Mouse (Mus musculus) MEL (cell line): Measurements from ENCODE around the gene Krt79. TPM values are rescaled to one million over a fixed set of nuclear protein-coding genes. Genes with fewer than 3 reads are reported as not detected.

Experiments
- DNase-seq: peaks from one replicate; pipeline ENCODE4 v3.0.0; 2011; ENCODE audit warnings: low read depth, low spot score
- H3K27ac ChIP-seq: 2 replicates; pipeline ENCODE4 v1.5.1; 2012; ENCODE audit warnings: low read depth, mild to moderate bottlenecking, control low read depth, low read length, moderate library complexity; ENCODE audit not compliant: control insufficient read depth
- H3K27me3 ChIP-seq, 2 experiments: fragments of 150-350 bp in 1 of 2; sonication (generic) in 1 of 2; 2 replicates each; pipeline ENCODE4 v1.6.1; 2012; ENCODE audit warnings: low read length in 2 of 2, mild to moderate bottlenecking in 2 of 2, improper control_type of control experiment in 1 of 2, moderate library complexity in 1 of 2; ENCODE audit not compliant: insufficient read depth in 2 of 2, control insufficient read depth in 1 of 2
- H3K36me3 ChIP-seq, 2 experiments: 2 replicates each; pipeline ENCODE4 v1.6.1; 2012 to 2014; ENCODE audit warnings: low read length in 2 of 2, improper control_type of control experiment in 1 of 2, inconsistent platforms in 1 of 2, mild to moderate bottlenecking in 1 of 2; ENCODE audit not compliant: insufficient read depth in 2 of 2, control insufficient read depth in 1 of 2
- H3K4me1 ChIP-seq, 2 experiments: fragments of 150-350 bp in 1 of 2; sonication (generic) in 1 of 2; 2 replicates each; pipeline ENCODE4 v1.6.1; 2012; ENCODE audit warnings: low read length in 2 of 2, improper control_type of control experiment in 1 of 2, mild to moderate bottlenecking in 1 of 2; ENCODE audit not compliant: insufficient read depth in 2 of 2, control insufficient read depth in 1 of 2
- H3K4me3 ChIP-seq, 2 experiments: fragments of 150-350 bp in 1 of 2; sonication (generic) in 1 of 2; 2 replicates each; pipeline ENCODE4 v1.5.1; 2012; ENCODE audit warnings: low read depth in 2 of 2, low read length in 2 of 2, mild to moderate bottlenecking in 2 of 2, moderate library complexity in 2 of 2, control low read depth in 1 of 2, improper control_type of control experiment in 1 of 2; ENCODE audit not compliant: control insufficient read depth in 1 of 2, insufficient read depth in 1 of 2
- H3K79me2 ChIP-seq: 2 replicates; pipeline ENCODE4 v1.6.1; 2012; ENCODE audit warnings: mild to moderate bottlenecking, low read length, moderate library complexity; ENCODE audit not compliant: control insufficient read depth, poor library complexity, insufficient read depth
- H3K9ac ChIP-seq: 2 replicates; pipeline ENCODE4 v1.6.1; 2012; ENCODE audit warnings: low read depth, mild to moderate bottlenecking, control low read depth, low read length, moderate library complexity; ENCODE audit not compliant: control insufficient read depth, poor library complexity, severe bottlenecking
- H3K9me3 ChIP-seq: fragments of 150-350 bp; sonication (generic); replicated peaks from 2 replicates; pipeline ENCODE4 v1.6.1; 2012; ENCODE audit warnings: mild to moderate bottlenecking, low read length, improper control_type of control experiment, moderate library complexity; ENCODE audit not compliant: insufficient read depth
- BHLHE40 ChIP-seq: IDR thresholded peaks from 2 replicates; pipeline ENCODE4 v1.6.1; 2012; ENCODE audit warnings: low read depth, mild to moderate bottlenecking, inconsistent platforms, low read length, improper control_type of control experiment, borderline replicate concordance
- CHD1 ChIP-seq: IDR thresholded peaks from 2 replicates; pipeline ENCODE4 v1.6.1; 2012; ENCODE audit warnings: low read depth, mild to moderate bottlenecking, inconsistent platforms, low read length, improper control_type of control experiment
- CHD2 ChIP-seq: IDR thresholded peaks from 2 replicates; pipeline ENCODE4 v1.6.1; 2011; ENCODE audit warnings: low read length, improper control_type of control experiment
- CTCF ChIP-seq, 3 experiments: IDR thresholded peaks in 2 of 3; conservative IDR thresholded peaks in 1 of 3; 2 replicates each; pipeline ENCODE4 v1.5.1; 2011 to 2012; ENCODE audit warnings: low read length in 3 of 3, low read depth in 2 of 3, mild to moderate bottlenecking in 2 of 3, improper control_type of control experiment in 1 of 3, inconsistent platforms in 1 of 3, mixed read lengths in 1 of 3, moderate library complexity in 1 of 3; ENCODE audit not compliant: control insufficient read depth in 1 of 3, insufficient read depth in 1 of 3, poor library complexity in 1 of 3, severe bottlenecking in 1 of 3
- E2F4 ChIP-seq: IDR thresholded peaks from 2 replicates; pipeline ENCODE4 v1.6.1; 2011; ENCODE audit warnings: low read depth, low read length, improper control_type of control experiment, borderline replicate concordance
- EP300 ChIP-seq, 2 experiments: IDR thresholded peaks; 2 replicates each; pipeline ENCODE4 v1.6.1; 2011; ENCODE audit warnings: improper control_type of control experiment in 2 of 2, low read length in 2 of 2, low read depth in 1 of 2, mild to moderate bottlenecking in 1 of 2
- ETS1 ChIP-seq: IDR thresholded peaks from 2 replicates; pipeline ENCODE4 v1.6.1; 2012; ENCODE audit warnings: low read depth, mild to moderate bottlenecking, inconsistent platforms, low read length, improper control_type of control experiment, moderate library complexity
- GABPA ChIP-seq: IDR thresholded peaks from 2 replicates; pipeline ENCODE4 v1.6.1; 2012; ENCODE audit warnings: low read depth, mild to moderate bottlenecking, inconsistent platforms, low read length, improper control_type of control experiment, moderate library complexity
- GATA1 ChIP-seq: IDR thresholded peaks from 2 replicates; pipeline ENCODE4 v1.6.1; 2011; ENCODE audit warnings: low read depth, low read length, improper control_type of control experiment
- HCFC1 ChIP-seq: IDR thresholded peaks from 2 replicates; pipeline ENCODE4 v1.6.1; 2012; ENCODE audit warnings: low read depth, mild to moderate bottlenecking, inconsistent platforms, low read length, improper control_type of control experiment, moderate library complexity
- JUND ChIP-seq: IDR thresholded peaks from 2 replicates; pipeline ENCODE4 v1.6.1; 2011; ENCODE audit warnings: low read depth, mild to moderate bottlenecking, improper control_type of control experiment, low read length
- KAT2A ChIP-seq: conservative IDR thresholded peaks from 2 replicates; pipeline ENCODE4 v1.6.1; 2012; ENCODE audit warnings: low read depth, low read length, improper control_type of control experiment, inconsistent platforms
- MAFK ChIP-seq: IDR thresholded peaks from 2 replicates; pipeline ENCODE4 v1.6.1; 2011; ENCODE audit warnings: low read depth, mild to moderate bottlenecking, low read length, improper control_type of control experiment, borderline replicate concordance
- MAX ChIP-seq: IDR thresholded peaks from 2 replicates; pipeline ENCODE4 v1.6.1; 2011; ENCODE audit warnings: low read length, improper control_type of control experiment
- MAZ ChIP-seq: IDR thresholded peaks from 2 replicates; pipeline ENCODE4 v1.6.1; 2012; ENCODE audit warnings: low read depth, mild to moderate bottlenecking, inconsistent platforms, low read length, improper control_type of control experiment
- MEF2A ChIP-seq: IDR thresholded peaks from 2 replicates; pipeline ENCODE4 v1.6.1; 2014; ENCODE audit warnings: low read depth, mild to moderate bottlenecking, inconsistent platforms, low read length, improper control_type of control experiment; ENCODE audit not compliant: poor library complexity, insufficient replicate concordance, severe bottlenecking; ENCODE audit errors: extremely low read depth
- MXI1 ChIP-seq: IDR thresholded peaks from 2 replicates; pipeline ENCODE4 v1.6.1; 2011; ENCODE audit warnings: mild to moderate bottlenecking, low read depth, low read length, improper control_type of control experiment
- MYB ChIP-seq: IDR thresholded peaks from 2 replicates; pipeline ENCODE4 v1.6.1; 2011; ENCODE audit warnings: mild to moderate bottlenecking, low read depth, low read length, improper control_type of control experiment
- MYC ChIP-seq: IDR thresholded peaks from 2 replicates; pipeline ENCODE4 v1.6.1; 2011; ENCODE audit warnings: low read depth, mild to moderate bottlenecking, low read length, improper control_type of control experiment, moderate library complexity
- NELFE ChIP-seq: IDR thresholded peaks from 2 replicates; pipeline ENCODE4 v1.6.1; 2011; ENCODE audit warnings: low read depth, low read length, improper control_type of control experiment
- NRF1 ChIP-seq: IDR thresholded peaks from 2 replicates; pipeline ENCODE4 v1.6.1; 2014; ENCODE audit warnings: low read depth, mild to moderate bottlenecking, inconsistent platforms, low read length, improper control_type of control experiment, moderate library complexity; ENCODE audit not compliant: poor library complexity, insufficient read depth, severe bottlenecking
- POLR2A ChIP-seq, 2 experiments: IDR thresholded peaks; 2 replicates each; pipeline ENCODE4 v1.6.1; 2011 to 2012; ENCODE audit warnings: low read length in 2 of 2, mild to moderate bottlenecking in 2 of 2, control low read depth in 1 of 2, improper control_type of control experiment in 1 of 2, low read depth in 1 of 2, moderate library complexity in 1 of 2; ENCODE audit not compliant: control insufficient read depth in 1 of 2, insufficient read depth in 1 of 2, poor library complexity in 1 of 2
- POLR2AphosphoS2 ChIP-seq: IDR thresholded peaks from 2 replicates; pipeline ENCODE4 v1.6.1; 2011; ENCODE audit warnings: low read length, improper control_type of control experiment
- POLR2AphosphoS5 ChIP-seq: IDR thresholded peaks from 2 replicates; pipeline ENCODE4 v1.6.1; 2012; ENCODE audit warnings: low read depth, borderline replicate concordance, mild to moderate bottlenecking, inconsistent platforms, low read length, moderate library complexity, mixed read lengths
- RCOR1 ChIP-seq: IDR thresholded peaks from 2 replicates; pipeline ENCODE4 v1.6.1; 2012; ENCODE audit warnings: low read depth, mild to moderate bottlenecking, inconsistent platforms, low read length, improper control_type of control experiment
- SIN3A ChIP-seq: IDR thresholded peaks from 2 replicates; pipeline ENCODE4 v1.6.1; 2012; ENCODE audit warnings: low read length, improper control_type of control experiment, inconsistent platforms
- SMC3 ChIP-seq: IDR thresholded peaks from 2 replicates; pipeline ENCODE4 v1.6.1; 2011; ENCODE audit warnings: low read depth, low read length, improper control_type of control experiment
- TAL1 ChIP-seq: IDR thresholded peaks from 2 replicates; pipeline ENCODE4 v1.6.1; 2012; ENCODE audit warnings: mild to moderate bottlenecking, inconsistent platforms, low read length, moderate library complexity, mixed read lengths
- TCF12 ChIP-seq: IDR thresholded peaks from 2 replicates; pipeline ENCODE4 v1.6.1; 2014; ENCODE audit warnings: low read depth, mild to moderate bottlenecking, inconsistent platforms, low read length, improper control_type of control experiment, moderate library complexity
- UBTF ChIP-seq: IDR thresholded peaks from 2 replicates; pipeline ENCODE4 v1.6.1; 2012; ENCODE audit warnings: low read depth, mild to moderate bottlenecking, inconsistent platforms, low read length, improper control_type of control experiment, moderate library complexity, borderline replicate concordance; ENCODE audit not compliant: insufficient read depth
- USF1 ChIP-seq: IDR thresholded peaks from 2 replicates; pipeline ENCODE4 v1.6.1; 2014; ENCODE audit warnings: low read depth, mild to moderate bottlenecking, inconsistent platforms, low read length, improper control_type of control experiment, moderate library complexity
- USF2 ChIP-seq, 2 experiments: IDR thresholded peaks; 2 replicates each; pipeline ENCODE4 v1.6.1; 2011 to 2012; ENCODE audit warnings: improper control_type of control experiment in 2 of 2, low read length in 2 of 2, borderline replicate concordance in 1 of 2, inconsistent platforms in 1 of 2, low read depth in 1 of 2, mild to moderate bottlenecking in 1 of 2; ENCODE audit not compliant: insufficient read depth in 1 of 2
- ZKSCAN1 ChIP-seq: IDR thresholded peaks from 2 replicates; pipeline ENCODE4 v1.6.1; 2012; ENCODE audit warnings: low read depth, mild to moderate bottlenecking, inconsistent platforms, low read length, improper control_type of control experiment, moderate library complexity
- ZMIZ1 ChIP-seq: IDR thresholded peaks from 2 replicates; pipeline ENCODE4 v1.6.1; 2012; ENCODE audit warnings: low read depth, mild to moderate bottlenecking, inconsistent platforms, low read length, improper control_type of control experiment, moderate library complexity
- ZNF384 ChIP-seq: IDR thresholded peaks from 2 replicates; pipeline ENCODE4 v1.6.1; 2012; ENCODE audit warnings: low read depth, mild to moderate bottlenecking, inconsistent platforms, low read length, improper control_type of control experiment
- polyA plus RNA-seq, 2 experiments: library from polyadenylated mRNA; stranded (reverse) in 1 of 2; unstranded in 1 of 2; fragments of >175 nt in 1 of 2; fragments of >200 nt in 1 of 2; gene quantifications; 2 replicates each; pipeline versions ENCODE4 v1.2.1 to v1.2.4; 2012; ENCODE audit warnings: low replicate concordance in 2 of 2, low read depth in 1 of 2; ENCODE audit not compliant: insufficient read length in 2 of 2, insufficient read depth in 1 of 2, missing spikeins in 1 of 2
- total RNA-seq: library from RNA; depleted of rRNA; stranded (reverse); fragments of 300-350 nt; gene quantifications from 2 replicates; pipeline ENCODE4 v1.2.3, GENCODE M21; 2012

Gene Krt79
- total and polyA plus RNA-seq, 3 experiments: not detected

DNA sequence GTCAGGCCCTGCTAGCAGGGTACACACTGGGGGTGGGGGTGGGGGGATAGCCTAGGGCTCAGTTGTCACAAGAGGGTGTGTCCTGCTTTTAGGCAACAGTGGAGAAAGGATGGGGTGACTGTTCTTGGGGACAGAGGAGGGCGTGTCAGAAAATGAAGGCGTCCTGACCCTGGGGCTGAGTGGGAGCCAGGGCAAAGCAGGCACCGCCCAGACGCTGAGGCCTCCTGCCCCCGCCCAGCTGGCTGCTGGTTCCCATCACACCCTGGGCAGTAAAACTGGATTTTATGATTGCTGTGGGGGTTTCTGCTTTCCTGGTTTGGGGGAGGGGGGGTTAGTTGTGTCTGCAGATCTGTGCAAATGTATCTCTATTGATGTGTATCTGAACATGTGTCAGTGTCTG is 35.9 kb upstream of the Krt79 start:
- Histone ChIP-seq H3K36me3 (peaks cover 0 to 37% of the 10 kb centered on the region in 2 experiments; a peak in 2 of 4 replicates), H3K4me1 (peaks cover 17 to 42% of the 10 kb centered on the region in 2 experiments), H3K9me3 (no peaks in the 10 kb centered on the region), H3K27me3 (no peaks in the 10 kb centered on the region), H3K79me2 (no peaks in the 10 kb centered on the region; the same call in 1 of the 2 replicates), H3K4me3 (no peak overlapping the region), H3K27ac (peak overlapping the region; percentile 66), H3K9ac (peak overlapping the region; percentile 83)
- DNase-seq: peak; percentile 84
- TF ChIP-seq MYC: 0 out of 2 replicates have a peak, but pooled peaks have one; percentile 18
- peak; percentile 52; the same call in 1 of the 2 replicates for TF ChIP-seq SIN3A
- 0 out of 4 replicates have a peak, but pooled peaks of 1 of the 2 experiments have one; percentile 25 for TF ChIP-seq EP300 (IDR thresholded peaks at IDR 0.05; ENCODE audit: low read depth in 1 of 2, low read length in 2 of 2)
- no peak for TF ChIP-seq MEF2A
- no peak for TF ChIP-seq POLR2A (IDR thresholded peaks at IDR 0.05; ENCODE audit: control insufficient read depth in 1 of 2, insufficient read depth in 1 of 2, low read depth in 1 of 2, low read length in 2 of 2, poor library complexity in 1 of 2)
- no peak for TF ChIP-seq USF2 (IDR thresholded peaks at IDR 0.05; ENCODE audit: borderline replicate concordance in 1 of 2, insufficient read depth in 1 of 2, low read depth in 1 of 2, low read length in 2 of 2)
- TF ChIP-seq UBTF: no peak
- TF ChIP-seq MAZ: 0 out of 2 replicates have a peak, but pooled peaks have one; percentile 51
- TF ChIP-seq KAT2A: no peak
- TF ChIP-seq MAFK: no peak
- TF ChIP-seq CTCF (IDR thresholded peaks at IDR 0.05 in 2 of 3, conservative IDR thresholded peaks at IDR 0.05 in 1 of 3; ENCODE audit: control insufficient read depth in 1 of 3, insufficient read depth in 1 of 3, low read depth in 2 of 3, low read length in 3 of 3, poor library complexity in 1 of 3, severe bottlenecking in 1 of 3): no peak
- TF ChIP-seq HCFC1: no peak
- no peak for TF ChIP-seq POLR2AphosphoS2
- peak; percentile 74; the same call in 1 of the 2 replicates for TF ChIP-seq ETS1
- TF ChIP-seq CHD2: no peak
- no peak for TF ChIP-seq MYB
- TF ChIP-seq ZMIZ1: no peak
- no peak for TF ChIP-seq SMC3
- no peak for TF ChIP-seq TAL1
- no peak for TF ChIP-seq ZKSCAN1
- TF ChIP-seq CHD1: no peak
- TF ChIP-seq MXI1: 0 out of 2 replicates have a peak, but pooled peaks have one; percentile 44
- TF ChIP-seq ZNF384: no peak
- TF ChIP-seq TCF12: no peak
- TF ChIP-seq NELFE: no peak
- no peak for TF ChIP-seq POLR2AphosphoS5
- TF ChIP-seq JUND: no peak
- TF ChIP-seq GABPA: no peak
- TF ChIP-seq NRF1: no peak
- no peak for TF ChIP-seq USF1
- no peak for TF ChIP-seq BHLHE40
- TF ChIP-seq MAX: 0 out of 2 replicates have a peak, but pooled peaks have one; percentile 13
- TF ChIP-seq E2F4: no peak
- TF ChIP-seq RCOR1: no peak
- no peak for TF ChIP-seq GATA1
